Mouse (Mus musculus) forebrain, embryonic 14.5 days (tissue): Measurements from ENCODE around the gene Cox7b2. TPM values are rescaled to one million over a fixed set of nuclear protein-coding genes. Genes with fewer than 3 reads are reported as not detected.
"Not testable (repeated sequence)": the region's sequence is repeated elsewhere in the genome, so short reads cannot be mapped to it uniquely, and the experiment has no call there.

Experiments used
- ATAC-seq: fragments of 200-750 bp; cut with Nextera tagmentation; 2 replicates; pipeline ENCODE4 v1.8.0; 2017; ENCODE audit warnings: mild to moderate bottlenecking, moderate library complexity
- DNase-seq: peaks from one replicate; pipeline ENCODE4 v3.0.0-alpha.2; 2015; ENCODE audit warnings: low spot score
- H3K27ac ChIP-seq: fragments of 300-500 bp; sonication (generic); 2 replicates; pipeline ENCODE4 v1.5.1; 2014; ENCODE audit warnings: low read depth, mild to moderate bottlenecking, control low read depth, low read length, moderate library complexity
- H3K27me3 ChIP-seq: fragments of 300-500 bp; sonication (generic); replicated peaks from 2 replicates; pipeline ENCODE4 v1.6.1; 2014; ENCODE audit warnings: low read length, control low read depth, mixed read lengths; ENCODE audit not compliant: control insufficient read depth, insufficient read depth
- H3K36me3 ChIP-seq: fragments of 300-500 bp; sonication (generic); 2 replicates; pipeline ENCODE4 v1.6.1; 2014; ENCODE audit warnings: low read length, control low read depth; ENCODE audit not compliant: control insufficient read depth, insufficient read depth
- H3K4me1 ChIP-seq: fragments of 300-500 bp; sonication (generic); 2 replicates; pipeline ENCODE4 v1.6.1; 2014; ENCODE audit warnings: antibody characterized with exemption, low read length, control low read depth; ENCODE audit not compliant: control insufficient read depth, insufficient read depth
- H3K4me2 ChIP-seq: fragments of 300-500 bp; sonication (generic); 2 replicates; pipeline ENCODE4 v1.6.1; 2014; ENCODE audit warnings: mild to moderate bottlenecking, control low read depth, low read length
- H3K4me3 ChIP-seq: fragments of 300-500 bp; sonication (generic); 2 replicates; pipeline ENCODE4 v1.5.1; 2014; ENCODE audit warnings: low read depth, low read length, control low read depth
- H3K9ac ChIP-seq: fragments of 300-500 bp; sonication (generic); 2 replicates; pipeline ENCODE4 v1.6.1; 2014; ENCODE audit warnings: mild to moderate bottlenecking, low read length, control low read depth, moderate library complexity
- H3K9me3 ChIP-seq: fragments of 300-500 bp; sonication (generic); replicated peaks from 2 replicates; pipeline ENCODE4 v1.6.1; 2016; ENCODE audit warnings: low read length, control low read depth, mixed read lengths; ENCODE audit not compliant: control insufficient read depth
- WGBS: fragments of 180-500 bp; shearing (Covaris S2); extraction: QIAGEN DNeasy Blood & Tissue Kit; methylation state at CpG from one replicate; pipeline ENCODE4 v1.1.7; 2014; 5-methylcytosine and 5-hydroxymethylcytosine counted together
- polyA plus RNA-seq: library from polyadenylated mRNA; unstranded; fragments of >200 nt; fragmentation: Nextera tagmentation; extraction: Ambion mirVana; gene quantifications from 2 replicates; pipeline ENCODE4 v1.2.1, GENCODE M21; 2014

The Cox7b2 gene
- polyA plus RNA-seq, result 0.36 TPM in 1 of 2 replicates, not detected in the other

DNA sequence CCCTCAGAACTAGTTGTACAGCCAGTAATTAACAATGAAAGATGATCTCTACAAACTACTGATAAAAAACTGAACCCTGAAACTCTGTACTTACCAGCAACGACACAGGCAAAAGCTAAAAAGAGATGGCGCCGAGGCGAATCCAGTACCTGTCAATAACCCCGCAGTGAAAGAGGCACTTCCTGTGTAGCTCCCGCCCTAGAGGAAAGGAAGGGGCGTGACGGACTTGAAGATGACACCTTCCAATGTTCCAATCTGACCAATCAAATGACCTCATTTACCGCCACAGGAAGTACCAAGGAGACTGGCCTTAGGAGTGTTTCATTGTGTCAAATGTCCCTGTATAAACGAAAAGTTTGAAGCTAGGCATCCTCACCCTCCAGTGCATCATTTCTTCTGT, at the start of gene Cox7b2:
Gene Cox7b2 (minus strand): TSS at position 127 of the 400 bp plus-strand sequence.
- H3K4me2 ChIP-seq, result no peak within 1 kb of the TSS
- DNase-seq (no peak), ATAC-seq (no peak)
- H3K27me3 ChIP-seq, result no peaks in the 10 kb centered on the region
- no peaks in the 10 kb centered on the region for H3K9me3 ChIP-seq
- no peaks in the 10 kb centered on the region for H3K36me3 ChIP-seq
- H3K9ac ChIP-seq, result no peak within 1 kb of the TSS
- H3K4me1 ChIP-seq, result no peaks in the 10 kb centered on the region
- WGBS, result 97% methylated on average over 10 of the region's 10 CpGs
- no peak within 1 kb of the TSS for H3K4me3 ChIP-seq
- H3K27ac ChIP-seq, result no peak within 1 kb of the TSS

DNA sequence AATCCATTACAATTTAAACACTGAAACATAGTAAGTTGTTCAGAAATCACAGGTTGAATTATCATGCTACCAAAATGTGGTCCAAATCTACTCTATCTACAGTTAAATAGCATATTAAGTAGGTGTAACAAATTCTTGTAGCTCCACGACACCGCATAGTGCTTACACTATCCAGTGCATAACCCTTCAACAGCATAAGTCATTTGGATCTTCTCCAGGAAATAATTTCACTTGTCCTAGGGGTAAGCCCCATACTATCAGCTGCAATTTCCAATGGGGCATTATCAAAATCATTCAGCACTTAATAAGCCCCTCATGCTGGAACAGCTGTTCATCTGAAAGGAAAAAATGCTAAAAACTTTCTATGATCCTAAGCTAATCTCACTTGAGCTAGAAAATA, 47.3 kb upstream of the Cox7b2 start:
- DNase-seq (peak; percentile 14), ATAC-seq (peak; percentile 63)
- Histone ChIP-seq H3K4me2 (no peak overlapping the region), H3K27ac (no peak overlapping the region), H3K4me1 (no peaks in the 10 kb centered on the region), H3K36me3 (no peaks in the 10 kb centered on the region), H3K9ac (no peak overlapping the region), H3K4me3 (no peak overlapping the region), H3K9me3 (no peaks in the 10 kb centered on the region), H3K27me3 (no peaks in the 10 kb centered on the region)
- WGBS, result 88% methylated on average over 2 of the region's 2 CpGs

DNA sequence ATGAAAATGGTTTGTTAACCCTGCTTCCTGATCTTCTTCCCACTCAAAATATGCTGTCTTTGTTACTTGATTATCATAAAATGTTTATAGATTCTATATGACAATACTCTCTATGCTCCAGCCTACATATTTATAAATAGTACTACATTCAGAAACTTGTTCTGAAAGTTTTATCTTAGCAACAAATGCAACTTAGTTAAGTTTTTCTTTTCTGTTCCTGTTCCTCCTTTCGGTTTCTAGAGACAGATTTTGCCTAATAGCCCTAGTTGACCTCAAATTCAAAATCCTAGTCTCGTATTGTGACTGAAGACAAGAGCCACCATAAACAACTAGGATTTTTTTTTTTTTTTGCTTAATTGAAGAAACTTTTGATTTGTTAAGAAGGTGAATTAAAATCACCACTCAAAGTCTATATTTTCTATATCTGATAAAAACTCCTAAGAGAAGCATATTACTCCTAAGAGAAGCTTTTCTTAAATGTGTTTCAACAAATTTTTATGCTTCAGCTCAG, 45.8 kb upstream of the Cox7b2 start:
- no peaks in the 10 kb centered on the region for H3K36me3 ChIP-seq
- 85% methylated on average over 2 of the region's 2 CpGs for WGBS
- ATAC-seq (no peak), DNase-seq (no peak)
- no peaks in the 10 kb centered on the region for H3K4me1 ChIP-seq
- no peak overlapping the region for H3K27ac ChIP-seq
- H3K27me3 ChIP-seq, result no peaks in the 10 kb centered on the region
- no peak overlapping the region for H3K4me2 ChIP-seq
- H3K9me3 ChIP-seq, result no peaks in the 10 kb centered on the region
- no peak overlapping the region for H3K4me3 ChIP-seq
- no peak overlapping the region for H3K9ac ChIP-seq

DNA sequence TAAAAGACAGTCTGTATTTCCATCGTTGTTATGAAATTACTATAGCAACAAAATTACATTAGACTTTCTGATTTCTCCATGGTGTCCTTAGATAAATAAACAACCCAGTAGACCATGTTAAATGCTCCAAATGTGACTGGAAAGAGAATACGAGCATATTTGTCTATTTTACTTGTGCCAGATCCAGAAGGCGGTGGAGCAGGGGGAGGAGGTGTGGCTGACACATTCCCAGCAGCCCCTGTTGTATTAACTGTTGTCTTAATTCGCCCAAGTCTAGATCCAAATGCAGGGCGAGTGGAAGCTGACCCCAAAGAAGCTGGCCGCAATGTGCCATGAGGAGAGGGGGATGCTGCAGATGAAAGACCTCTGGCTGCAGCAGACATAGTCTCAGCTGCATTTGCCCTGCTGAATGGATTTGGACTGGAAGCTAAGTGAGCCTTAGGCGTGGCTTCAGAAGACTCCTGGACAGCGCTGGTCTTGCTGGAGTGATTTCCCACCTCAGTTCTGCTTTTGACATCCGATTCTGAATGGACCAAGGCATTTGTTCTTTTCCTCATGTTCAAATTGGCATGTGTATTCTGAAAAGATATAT, 23.7 kb upstream of the Cox7b2 start:
- 83% methylated on average over 9 of the region's 9 CpGs for WGBS
- H3K27ac ChIP-seq, result no peak overlapping the region

DNA sequence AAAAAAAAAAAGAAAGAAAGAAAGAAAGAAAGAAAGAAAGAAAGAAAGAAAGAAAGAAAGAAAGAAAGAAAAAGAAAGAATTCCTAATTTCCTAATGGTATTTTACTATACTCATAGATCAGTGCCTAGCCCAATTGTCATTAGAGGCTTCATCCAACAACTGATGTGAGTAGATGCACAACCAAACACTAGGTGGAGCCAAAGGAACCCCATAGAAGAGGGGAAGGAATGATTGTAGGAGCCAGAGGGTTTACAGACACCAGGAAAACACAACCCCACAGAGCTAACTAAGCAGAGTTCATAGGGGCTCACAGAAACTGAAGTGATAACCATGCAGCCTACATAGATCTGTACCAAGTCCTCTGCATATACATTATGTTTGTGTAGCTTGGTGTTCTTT, 2.5 kb downstream of the Cox7b2 start:
- ATAC-seq (no peak), DNase-seq (peak; percentile 20)

More for the DNA sequence above, 23.7 kb upstream of the Cox7b2 start:
- Histone ChIP-seq H3K36me3 (no peaks in the 10 kb centered on the region), H3K9ac (no peak overlapping the region), H3K4me2 (no peak overlapping the region), H3K9me3 (no peaks in the 10 kb centered on the region), H3K4me1 (no peaks in the 10 kb centered on the region), H3K4me3 (no peak overlapping the region), H3K27me3 (no peaks in the 10 kb centered on the region)
- ATAC-seq (no peak), DNase-seq (no peak)

DNA sequence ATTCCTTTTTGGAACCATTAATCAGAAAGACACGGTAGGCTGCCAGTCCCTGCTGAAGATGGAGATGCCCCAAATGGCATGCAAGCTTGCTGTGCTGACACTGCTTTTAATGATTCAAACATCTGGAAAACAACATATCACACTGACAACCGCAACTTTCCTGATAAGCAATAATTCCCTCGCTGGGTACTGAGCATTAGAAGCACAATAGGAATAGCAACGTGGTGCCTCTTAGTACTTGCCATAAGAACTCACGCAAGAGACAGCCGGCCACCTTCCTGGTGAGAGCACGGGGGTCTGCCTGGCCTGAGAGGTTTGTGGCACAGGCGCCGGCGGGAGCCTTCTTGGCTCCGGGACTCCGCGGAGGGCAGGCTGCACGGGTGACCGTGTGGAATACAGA, 22.5 kb downstream of the Cox7b2 start:
- not testable (repeated sequence) for H3K9ac ChIP-seq, H3K27ac ChIP-seq, H3K4me2 ChIP-seq, H3K36me3 ChIP-seq, H3K9me3 ChIP-seq, H3K4me3 ChIP-seq, H3K4me1 ChIP-seq, ATAC-seq, DNase-seq, H3K27me3 ChIP-seq
- WGBS, result 82% methylated on average over 9 of the region's 15 CpGs

More for the DNA sequence above, 2.5 kb downstream of the Cox7b2 start:
- Histone ChIP-seq H3K9ac (no peak overlapping the region), H3K27ac (no peak overlapping the region), H3K36me3 (no peaks in the 10 kb centered on the region), H3K4me2 (no peak overlapping the region), H3K27me3 (no peaks in the 10 kb centered on the region), H3K4me3 (no peak overlapping the region), H3K9me3 (no peaks in the 10 kb centered on the region), H3K4me1 (no peaks in the 10 kb centered on the region)

DNA sequence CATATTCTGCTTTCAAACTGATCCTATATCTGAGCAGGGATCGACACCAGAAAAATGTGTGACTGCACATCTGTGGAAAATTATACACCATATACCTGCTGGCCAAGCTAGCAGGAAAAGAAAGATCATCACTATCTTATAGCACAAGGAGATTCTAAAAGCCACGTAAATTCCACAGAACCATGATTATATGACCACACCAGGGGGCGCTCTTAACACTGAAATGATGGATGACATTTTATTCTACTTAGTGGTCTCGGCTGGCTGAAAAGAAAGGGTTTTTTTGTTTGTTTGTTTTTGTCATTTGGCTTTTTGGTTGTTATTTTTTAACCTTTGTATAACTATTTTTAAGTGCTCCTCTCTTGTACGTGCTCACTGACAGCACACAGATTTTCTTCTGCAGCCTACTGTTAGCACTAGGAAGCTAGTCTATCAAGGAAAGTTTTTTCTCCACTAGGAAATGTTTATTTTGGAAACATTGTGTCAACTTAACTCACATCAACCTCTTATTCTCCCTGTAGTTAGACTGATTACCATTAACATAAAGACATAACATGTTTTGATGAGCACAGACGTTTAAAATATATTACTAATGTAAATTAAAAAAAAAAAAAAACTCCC, 45.8 kb downstream of the Cox7b2 start:
- H3K9me3 ChIP-seq, result no peaks in the 10 kb centered on the region
- peak; percentile 76 for ATAC-seq
- no peak overlapping the region for H3K4me3 ChIP-seq
- 22% methylated on average over 6 of the region's 6 CpGs for WGBS
- peak; percentile 86 for DNase-seq
- no peak overlapping the region for H3K9ac ChIP-seq
- no peaks in the 10 kb centered on the region for H3K4me1 ChIP-seq
- no peaks in the 10 kb centered on the region for H3K36me3 ChIP-seq
- H3K27me3 ChIP-seq, result no peaks in the 10 kb centered on the region
- no peak overlapping the region for H3K27ac ChIP-seq
- no peak overlapping the region for H3K4me2 ChIP-seq

DNA sequence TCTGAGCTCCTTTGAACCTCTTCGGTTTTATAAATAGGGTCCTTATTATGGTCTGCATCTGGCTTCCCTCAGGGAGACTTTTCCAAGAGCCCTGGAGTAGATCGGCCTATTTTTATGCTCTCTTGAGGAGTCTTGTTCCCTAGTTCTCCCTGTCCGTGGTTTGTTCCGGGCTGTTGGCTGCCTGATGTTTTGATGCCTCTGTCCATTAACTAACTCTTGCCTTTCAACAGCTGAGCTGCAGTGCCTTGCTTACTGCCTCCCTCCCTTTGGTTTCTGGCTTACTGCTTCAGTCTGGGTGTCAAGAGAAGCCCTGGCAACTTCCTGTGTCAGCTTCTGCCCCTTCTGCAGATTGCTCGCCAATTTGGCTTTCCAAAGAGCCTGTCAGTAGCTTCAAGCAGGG, 52.4 kb downstream of the Cox7b2 start:
- no peak overlapping the region for H3K4me2 ChIP-seq
- no peak overlapping the region for H3K4me3 ChIP-seq
- no peaks in the 10 kb centered on the region for H3K36me3 ChIP-seq
- no peaks in the 10 kb centered on the region for H3K4me1 ChIP-seq
- ATAC-seq (no peak), DNase-seq (no peak)
- no peak overlapping the region for H3K9ac ChIP-seq
- H3K27me3 ChIP-seq, result no peaks in the 10 kb centered on the region
- WGBS, result 51% methylated on average over 5 of the region's 5 CpGs
- H3K9me3 ChIP-seq, result no peaks in the 10 kb centered on the region
- H3K27ac ChIP-seq, result no peak overlapping the region

DNA sequence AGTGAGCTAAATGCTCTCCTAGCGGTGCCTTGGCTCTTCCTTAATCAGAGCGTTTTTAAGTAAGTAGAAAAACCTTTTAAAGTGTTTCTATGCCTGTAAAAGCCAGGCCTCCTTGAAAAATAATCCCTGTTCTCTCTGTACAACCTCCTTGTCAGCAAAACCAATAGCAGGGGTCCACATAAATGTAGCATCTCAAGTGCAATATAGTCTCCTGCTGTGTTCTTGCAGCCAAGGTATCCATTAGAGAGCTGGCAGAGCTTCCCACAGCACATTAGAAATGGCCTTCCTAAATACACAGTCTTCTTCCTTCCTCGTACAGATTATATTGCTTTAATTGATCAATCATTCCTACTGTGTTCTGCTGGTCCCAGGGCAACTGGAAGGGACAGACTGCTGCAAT, 91.0 kb downstream of the Cox7b2 start:
- peak; percentile 28 for DNase-seq

More for the DNA sequence above, 91.0 kb downstream of the Cox7b2 start:
- Histone ChIP-seq H3K9ac (no peak overlapping the region), H3K4me2 (no peak overlapping the region), H3K27me3 (no peaks in the 10 kb centered on the region), H3K4me3 (no peak overlapping the region), H3K27ac (no peak overlapping the region), H3K4me1 (no peaks in the 10 kb centered on the region), H3K36me3 (no peaks in the 10 kb centered on the region), H3K9me3 (no peaks in the 10 kb centered on the region)
- 54% methylated on average over 3 of the region's 3 CpGs for WGBS
- ATAC-seq, result no peak
